Mouse (Mus musculus) embryonic facial prominence, embryonic 15.5 days (tissue): Measurements from ENCODE around the gene Rasal1. TPM values are rescaled to one million over a fixed set of nuclear protein-coding genes. Genes with fewer than 3 reads are reported as not detected.
A peak's percentile ranks its signal among the peaks of the same experiment; 100 is the strongest.

Source experiments
- ATAC-seq: fragments of 200-750 bp; cut with Nextera tagmentation; 2 replicates; pipeline ENCODE4 v1.8.0; 2017; ENCODE audit warnings: low read depth, moderate TSS enrichment; ENCODE audit not compliant: insufficient number of reproducible peaks, low FRiP score, low TSS enrichment
- H3K27ac ChIP-seq: fragments of 300-500 bp; sonication (generic); replicated peaks from 2 replicates; pipeline ENCODE4 v1.5.1; 2015; ENCODE audit warnings: mild to moderate bottlenecking, inconsistent platforms
- H3K27me3 ChIP-seq: fragments of 300-500 bp; sonication (generic); 2 replicates; pipeline ENCODE4 v1.6.1; 2015; ENCODE audit warnings: inconsistent platforms
- H3K36me3 ChIP-seq: fragments of 300-500 bp; sonication (generic); 2 replicates; pipeline ENCODE4 v1.6.1; 2015; ENCODE audit warnings: mild to moderate bottlenecking, inconsistent platforms
- H3K4me1 ChIP-seq: fragments of 300-500 bp; sonication (generic); 2 replicates; pipeline ENCODE4 v1.6.1; 2015; ENCODE audit warnings: inconsistent platforms
- H3K4me2 ChIP-seq: fragments of 300-500 bp; sonication (generic); replicated peaks from 2 replicates; pipeline ENCODE4 v1.6.1; 2015; ENCODE audit warnings: mild to moderate bottlenecking, inconsistent platforms
- H3K4me3 ChIP-seq: fragments of 300-500 bp; sonication (generic); replicated peaks from 2 replicates; pipeline ENCODE4 v1.5.1; 2015; ENCODE audit warnings: mild to moderate bottlenecking, inconsistent platforms
- H3K9ac ChIP-seq: fragments of 300-500 bp; sonication (generic); 2 replicates; pipeline ENCODE4 v1.6.1; 2015; ENCODE audit warnings: inconsistent platforms
- H3K9me3 ChIP-seq: fragments of 300-500 bp; sonication (generic); replicated peaks from 2 replicates; pipeline ENCODE4 v1.6.1; 2016; ENCODE audit warnings: inconsistent platforms
- WGBS: fragments of 180-500 bp; shearing (Covaris S2); methylation state at CpG from one replicate; pipeline ENCODE4 v1.1.7; 2015; 5-methylcytosine and 5-hydroxymethylcytosine counted together
- polyA plus RNA-seq: library from polyadenylated mRNA; unstranded; fragments of >200 nt; fragmentation: Nextera tagmentation; extraction: Ambion mirVana; gene quantifications from 2 replicates; pipeline ENCODE4 v1.2.1, GENCODE M21; 2015

Rasal1 gene
- polyA plus RNA-seq, 1 experiment from 2014 or later = 1.2 TPM

DNA sequence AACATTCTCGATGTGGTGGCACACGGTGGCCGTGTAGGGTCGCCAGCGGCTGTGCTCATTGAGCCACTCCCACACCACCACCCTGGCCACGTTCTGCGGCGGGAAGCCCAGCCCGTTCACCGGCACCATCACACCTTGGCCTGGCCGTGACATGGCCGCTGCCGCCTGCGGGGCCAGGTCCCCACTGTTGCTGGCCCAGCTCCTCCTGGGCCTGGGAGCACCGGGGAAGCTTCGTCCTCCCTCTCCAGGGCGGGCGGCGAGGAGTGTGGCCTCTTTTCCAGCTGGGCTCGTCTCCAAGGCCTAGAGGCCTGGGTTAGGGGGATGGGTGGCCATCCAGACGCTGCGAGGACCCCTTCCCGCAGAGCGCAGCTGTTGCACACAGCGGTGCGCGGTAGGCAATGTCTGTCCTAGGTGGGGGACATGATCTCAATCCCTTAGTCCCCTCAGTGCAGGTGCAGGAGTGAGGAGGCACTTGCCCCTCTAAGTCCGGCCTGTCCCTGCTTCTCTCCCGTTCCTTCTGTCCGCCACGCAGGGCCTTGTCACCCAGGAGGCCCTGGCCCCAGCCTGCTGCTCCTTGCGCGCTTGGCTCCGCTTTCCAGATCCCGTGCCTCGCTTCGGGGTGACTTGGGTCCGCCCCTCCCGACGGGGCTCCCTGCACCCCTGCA is 61.7 kb downstream of the Rasal1 start:
- peak overlapping the region; percentile 28 for H3K9ac ChIP-seq
- 0 out of 2 replicates have a peak, but pooled peaks have one; percentile 6 for ATAC-seq
- no peak overlapping the region for H3K27ac ChIP-seq
- H3K4me1 ChIP-seq = peaks cover 24% of the 10 kb centered on the region
- H3K27me3 ChIP-seq = peaks cover 66% of the 10 kb centered on the region
- 4% methylated on average over 40 of the region's 40 CpGs for WGBS
- no peaks in the 10 kb centered on the region for H3K9me3 ChIP-seq
- peak overlapping the region; percentile 50 for H3K4me3 ChIP-seq
- H3K36me3 ChIP-seq = no peaks in the 10 kb centered on the region
- peak overlapping the region; percentile 87 for H3K4me2 ChIP-seq

GRCm38 (mm10) chr5:120710826-120711248 is 62.2 kb downstream of the Rasal1 start:
- Histone ChIP-seq H3K27me3 (peaks cover 66% of the 10 kb centered on the region), H3K36me3 (no peaks in the 10 kb centered on the region), H3K4me3 (peak overlapping the region; percentile 50), H3K9me3 (no peaks in the 10 kb centered on the region), H3K27ac (no peak overlapping the region), H3K4me2 (peak overlapping the region; percentile 87), H3K9ac (peak overlapping the region; percentile 28), H3K4me1 (peaks cover 24% of the 10 kb centered on the region)
- WGBS = under 1% methylated on average over 31 of the region's 34 CpGs
- no peak for ATAC-seq

DNA sequence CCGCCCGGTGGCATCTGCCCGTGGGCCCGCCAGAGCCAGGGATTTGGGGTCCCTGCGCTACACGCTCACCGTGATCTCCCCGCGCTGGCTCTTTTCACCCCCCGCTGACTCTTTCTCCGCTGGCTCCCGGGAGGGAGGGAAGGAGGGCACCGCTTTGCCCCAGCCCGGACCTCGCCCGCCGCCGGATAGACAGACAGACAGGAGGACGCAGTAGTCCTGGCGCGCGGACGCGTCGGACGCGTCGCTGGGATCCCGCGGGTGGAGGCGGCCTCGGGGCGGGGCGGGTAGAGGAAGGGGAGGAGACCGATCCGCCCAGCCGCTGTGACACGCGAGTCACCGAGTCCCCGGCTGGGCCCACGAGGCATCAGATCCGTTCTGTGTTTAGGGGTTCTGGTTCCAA is 62.8 kb downstream of the Rasal1 start:
- WGBS = 3% methylated on average over 43 of the region's 43 CpGs
- Histone ChIP-seq H3K27me3 (peaks cover 66% of the 10 kb centered on the region), H3K4me3 (peak overlapping the region; percentile 50), H3K4me2 (peak overlapping the region; percentile 87), H3K36me3 (no peaks in the 10 kb centered on the region), H3K9me3 (no peaks in the 10 kb centered on the region), H3K4me1 (peaks cover 24% of the 10 kb centered on the region), H3K9ac (peak overlapping the region; percentile 28), H3K27ac (no peak overlapping the region)
- ATAC-seq = peak; percentile 22; the same call in 1 of the 2 replicates

- H3K9me3 ChIP-seq = no peaks in the 10 kb centered on the region
- H3K27ac ChIP-seq = no peak within 1 kb of the TSS
- peak within 1 kb of the TSS; percentile 28 for H3K9ac ChIP-seq
- H3K4me3 ChIP-seq = peak within 1 kb of the TSS; percentile 50
- peaks cover 66% of the 10 kb centered on the region for H3K27me3 ChIP-seq
- H3K4me1 ChIP-seq = peaks cover 20% of the 10 kb centered on the region
- H3K4me2 ChIP-seq = peak within 1 kb of the TSS; percentile 87
- no peak for ATAC-seq
- 42% methylated on average over 3 of the region's 3 CpGs for WGBS
- H3K36me3 ChIP-seq = no peaks in the 10 kb centered on the region
Observed at GRCm38 (mm10) chr5:120711827-120712226, 63.2 kb downstream of the Rasal1 start, which contains the start of gene Dtx1. Gene Dtx1, minus strand, starts transcription at chr5:120711927.

GRCm38 (mm10) chr5:120712721-120713120 is 64.1 kb downstream of the Rasal1 start:
- no peak for ATAC-seq
- peaks cover 64% of the 10 kb centered on the region for H3K27me3 ChIP-seq
- 73% methylated on average over 8 of the region's 8 CpGs for WGBS
- no peak overlapping the region for H3K27ac ChIP-seq
- H3K36me3 ChIP-seq = no peaks in the 10 kb centered on the region
- H3K9me3 ChIP-seq = no peaks in the 10 kb centered on the region
- no peak overlapping the region for H3K4me3 ChIP-seq
- H3K4me1 ChIP-seq = peaks cover 22% of the 10 kb centered on the region
- no peak overlapping the region for H3K4me2 ChIP-seq
- no peak overlapping the region for H3K9ac ChIP-seq

- Histone ChIP-seq H3K27ac (no peak overlapping the region), H3K4me1 (peaks cover 22% of the 10 kb centered on the region), H3K4me2 (no peak overlapping the region), H3K27me3 (peaks cover 54% of the 10 kb centered on the region), H3K9me3 (no peaks in the 10 kb centered on the region), H3K36me3 (no peaks in the 10 kb centered on the region), H3K4me3 (no peak overlapping the region), H3K9ac (no peak overlapping the region)
- WGBS = 4% methylated on average over 16 of the region's 16 CpGs
- ATAC-seq = no peak
Observed at GRCm38 (mm10) chr5:120714314-120714713, 65.7 kb downstream of the Rasal1 start.

DNA sequence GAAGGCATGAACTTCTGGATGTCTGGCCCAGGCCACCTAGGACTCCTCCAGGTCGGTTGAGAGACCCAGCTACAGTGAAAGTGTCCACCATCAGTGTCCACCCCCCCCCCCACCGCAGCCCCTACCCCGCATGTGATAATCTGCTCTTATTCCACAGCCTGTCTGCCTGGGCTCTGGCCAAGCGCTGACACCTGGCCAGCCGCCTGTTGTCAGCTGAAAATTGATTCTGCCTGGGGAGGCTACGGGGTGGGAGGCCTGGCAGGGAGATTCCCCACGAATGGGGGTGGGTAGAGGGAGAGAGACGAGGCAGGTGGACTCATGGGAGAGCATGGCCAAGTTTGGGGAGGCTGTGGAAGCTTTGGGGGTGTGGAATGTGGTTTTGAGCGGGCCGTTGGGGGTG is 68.5 kb downstream of the Rasal1 start:
- no peak overlapping the region for H3K9ac ChIP-seq
- 58% methylated on average over 10 of the region's 10 CpGs for WGBS
- H3K4me1 ChIP-seq = 0 out of 2 replicates have a peak, but pooled peaks cover 4% of the 10 kb centered on the region
- H3K27me3 ChIP-seq = peaks cover 26% of the 10 kb centered on the region
- H3K36me3 ChIP-seq = no peaks in the 10 kb centered on the region
- H3K4me3 ChIP-seq = no peak overlapping the region
- H3K4me2 ChIP-seq = no peak overlapping the region
- no peaks in the 10 kb centered on the region for H3K9me3 ChIP-seq
- H3K27ac ChIP-seq = no peak overlapping the region
- ATAC-seq = no peak

DNA sequence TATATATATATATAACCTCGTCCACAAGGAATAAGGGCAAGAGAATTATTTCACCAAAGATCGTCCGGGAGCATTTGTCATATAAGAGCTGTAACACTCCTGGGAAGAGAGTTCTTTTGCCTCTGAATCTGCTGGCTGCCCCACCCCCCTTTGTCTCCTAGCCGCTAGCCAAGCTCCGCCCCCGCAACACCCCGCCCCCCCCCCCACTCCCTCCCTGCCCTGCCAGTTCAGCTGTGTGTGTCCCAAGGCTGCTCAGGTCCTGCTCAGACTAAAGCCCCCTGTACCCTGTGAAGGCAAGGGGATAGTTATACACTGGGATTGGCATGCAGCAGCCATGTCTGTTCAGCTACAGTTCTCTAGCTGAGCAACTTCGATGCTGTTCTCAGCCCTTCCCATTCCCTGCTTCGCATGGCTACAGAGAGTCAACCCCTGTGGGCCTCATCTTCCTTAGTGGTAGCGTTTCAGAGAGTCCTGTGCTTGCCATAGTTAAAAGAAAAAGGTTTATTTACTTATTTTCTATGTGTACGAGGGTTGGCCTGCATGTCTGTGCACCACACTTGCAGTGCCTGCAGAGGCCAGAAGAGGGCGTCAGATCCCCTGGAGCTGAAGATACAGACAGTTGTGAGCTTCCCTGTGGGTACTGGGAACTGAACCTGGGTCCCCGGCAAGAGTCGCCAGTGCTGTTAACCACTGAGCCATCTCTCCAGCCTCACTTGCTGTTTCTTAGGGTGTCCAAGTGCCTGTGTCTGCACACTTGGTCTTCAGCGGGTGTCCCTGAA is 70.2 kb downstream of the Rasal1 start:
- Histone ChIP-seq H3K9me3 (no peaks in the 10 kb centered on the region), H3K4me2 (no peak overlapping the region), H3K4me3 (no peak overlapping the region), H3K9ac (no peak overlapping the region), H3K4me1 (0 out of 2 replicates have a peak, but pooled peaks cover 4% of the 10 kb centered on the region), H3K27ac (no peak overlapping the region), H3K36me3 (no peaks in the 10 kb centered on the region), H3K27me3 (peaks cover 11% of the 10 kb centered on the region)
- no peak for ATAC-seq
- WGBS = 48% methylated on average over 15 of the region's 15 CpGs

DNA sequence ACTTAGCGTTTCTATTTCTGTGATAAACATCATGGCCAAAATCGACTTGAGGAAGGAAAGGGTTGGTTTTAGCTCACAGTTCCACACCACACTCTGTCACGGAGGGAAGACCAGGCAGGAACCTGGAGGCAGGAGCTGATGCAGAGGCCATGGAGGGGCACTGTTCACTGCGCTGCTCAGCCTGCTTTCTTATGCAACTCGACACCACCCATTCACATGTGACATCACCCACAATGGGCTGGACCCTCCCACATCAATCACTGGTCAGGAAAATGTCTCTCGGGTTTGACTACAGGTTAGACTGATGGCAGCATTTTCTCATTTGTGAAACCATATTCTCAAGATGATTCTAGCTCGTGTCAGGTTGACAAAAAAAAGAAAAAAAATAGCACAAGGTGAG is 72.4 kb downstream of the Rasal1 start:
- Histone ChIP-seq H3K4me3 (no peak overlapping the region), H3K4me2 (no peak overlapping the region), H3K27me3 (no peaks in the 10 kb centered on the region), H3K9me3 (no peaks in the 10 kb centered on the region), H3K36me3 (no peaks in the 10 kb centered on the region), H3K27ac (no peak overlapping the region), H3K9ac (no peak overlapping the region), H3K4me1 (0 out of 2 replicates have a peak, but pooled peaks cover 4% of the 10 kb centered on the region)
- WGBS = 64% methylated on average over 7 of the region's 7 CpGs
- ATAC-seq = no peak

- H3K4me2 ChIP-seq = no peak overlapping the region
- H3K4me3 ChIP-seq = no peak overlapping the region
- ATAC-seq = no peak
- H3K27me3 ChIP-seq = no peaks in the 10 kb centered on the region
- no peaks in the 10 kb centered on the region for H3K4me1 ChIP-seq
- 53% methylated on average over 12 of the region's 12 CpGs for WGBS
- no peaks in the 10 kb centered on the region for H3K9me3 ChIP-seq
- no peak overlapping the region for H3K27ac ChIP-seq
- no peak overlapping the region for H3K9ac ChIP-seq
- H3K36me3 ChIP-seq = no peaks in the 10 kb centered on the region
Observed at GRCm38 (mm10) chr5:120725811-120726455, 77.3 kb downstream of the Rasal1 start.
